Mouse (Mus musculus): ENCODE results near the gene Gmpr2. TPM values are rescaled to one million over a fixed set of nuclear protein-coding genes. Genes with fewer than 3 reads are reported as not detected.

The Gmpr2 gene
- polyA plus RNA-seq, 1 experiment from 2014 or later, result 62.5 TPM

DNA sequence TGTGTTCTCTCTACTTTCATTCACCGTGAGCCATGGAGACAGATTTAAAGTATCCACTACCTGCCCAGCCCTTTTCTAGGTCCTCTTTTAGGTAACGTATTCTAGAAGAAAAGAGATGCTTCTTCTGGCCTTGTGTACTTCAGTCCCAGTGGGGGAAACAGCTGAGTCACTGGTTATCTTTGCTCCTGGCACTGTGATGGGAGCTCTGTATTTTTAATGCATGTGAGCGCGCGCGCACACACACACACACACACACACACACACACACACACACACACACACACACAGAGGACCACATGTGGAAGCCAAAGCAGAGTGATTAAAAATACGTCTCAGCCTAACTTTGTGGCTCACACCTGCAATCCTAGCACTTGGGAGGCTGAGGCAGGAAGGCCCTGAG is 51.7 kb downstream of the Gmpr2 start:
- Histone ChIP-seq H3K36me3 (ENCODE audit: control insufficient read depth, insufficient read depth, low read length) (no peaks in the 10 kb centered on the region; the same call in 1 of the 2 replicates), H3K27me3 (ENCODE audit: control insufficient read depth, insufficient read depth, low read length) (no peaks in the 10 kb centered on the region), H3K27ac (ENCODE audit: low read depth, low read length) (no peak overlapping the region), H3K9me3 (ENCODE audit: control insufficient read depth, low read length) (no peaks in the 10 kb centered on the region), H3K9ac (ENCODE audit: low read length) (no peak overlapping the region), H3K4me1 (replicated peaks; ENCODE audit: control insufficient read depth, insufficient read depth, low read length) (no peaks in the 10 kb centered on the region), H3K4me3 (ENCODE audit: low read depth, low read length) (no peak overlapping the region), H3K4me2 (ENCODE audit: low read depth, low read length, severe bottlenecking) (no peak overlapping the region)
- DNase-seq (ENCODE audit: low spot score) (no peak), ATAC-seq (replicated peaks; ENCODE audit: low FRiP score) (no peak)
- WGBS, result 95% methylated on average over 7 of the region's 7 CpGs

DNA sequence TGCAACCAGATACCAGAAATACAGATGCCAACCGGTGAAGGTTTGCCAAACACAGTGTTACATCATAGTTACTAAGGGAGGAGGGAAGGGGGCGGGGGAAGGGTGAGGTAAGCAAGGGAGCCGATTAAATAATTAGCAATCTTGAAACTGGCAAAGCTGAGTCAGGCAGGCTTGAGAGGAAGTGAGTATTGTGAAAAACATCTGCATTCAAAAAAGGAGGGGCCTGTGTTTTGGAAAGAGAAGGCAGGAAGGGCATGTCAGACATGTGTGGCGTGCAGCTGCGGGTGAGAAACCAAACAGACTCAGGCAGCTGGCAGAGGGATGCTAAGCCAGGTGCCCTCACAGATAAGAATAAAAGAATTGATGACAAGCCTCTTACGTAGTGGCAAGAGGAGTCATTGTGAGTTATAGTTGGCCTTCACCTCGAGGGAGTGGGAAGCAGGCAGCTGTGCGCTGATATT is 52.7 kb downstream of the Gmpr2 start:
- Histone ChIP-seq H3K36me3 (ENCODE audit: control insufficient read depth, insufficient read depth, low read length) (no peaks in the 10 kb centered on the region), H3K4me2 (ENCODE audit: low read depth, low read length, severe bottlenecking) (no peak overlapping the region), H3K9ac (ENCODE audit: low read length) (no peak overlapping the region), H3K4me1 (replicated peaks; ENCODE audit: control insufficient read depth, insufficient read depth, low read length) (no peaks in the 10 kb centered on the region), H3K27ac (ENCODE audit: low read depth, low read length) (no peak overlapping the region), H3K4me3 (ENCODE audit: low read depth, low read length) (no peak overlapping the region), H3K9me3 (ENCODE audit: control insufficient read depth, low read length) (no peaks in the 10 kb centered on the region), H3K27me3 (ENCODE audit: control insufficient read depth, insufficient read depth, low read length) (no peaks in the 10 kb centered on the region)
- DNase-seq (ENCODE audit: low spot score) (no peak), ATAC-seq (replicated peaks; ENCODE audit: low FRiP score) (no peak)
- WGBS, result 69% methylated on average over 8 of the region's 8 CpGs

DNA sequence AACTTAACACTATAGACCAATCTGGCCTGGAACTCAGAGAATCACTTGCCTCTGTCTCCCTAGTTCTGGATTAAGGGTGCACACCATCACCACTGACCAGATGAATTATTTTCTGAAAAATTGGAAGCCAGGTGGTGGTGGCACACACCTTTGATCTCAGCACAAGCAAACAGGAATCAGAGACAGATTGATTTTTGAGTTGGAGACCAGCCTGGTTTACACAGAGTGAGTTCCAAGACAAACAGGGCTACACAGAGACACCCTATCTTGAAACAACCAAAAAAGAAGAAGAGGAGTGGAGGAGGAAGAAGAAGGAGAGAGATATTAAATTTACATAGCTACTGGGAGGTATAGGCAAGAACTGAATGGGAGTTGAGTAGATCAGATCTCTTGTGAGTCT is 54.5 kb downstream of the Gmpr2 start:
- Histone ChIP-seq H3K4me3 (ENCODE audit: low read depth, low read length) (no peak overlapping the region), H3K4me1 (replicated peaks; ENCODE audit: control insufficient read depth, insufficient read depth, low read length) (no peaks in the 10 kb centered on the region), H3K36me3 (ENCODE audit: control insufficient read depth, insufficient read depth, low read length) (no peaks in the 10 kb centered on the region), H3K27me3 (ENCODE audit: control insufficient read depth, insufficient read depth, low read length) (no peaks in the 10 kb centered on the region), H3K4me2 (ENCODE audit: low read depth, low read length, severe bottlenecking) (no peak overlapping the region), H3K9ac (ENCODE audit: low read length) (no peak overlapping the region), H3K27ac (ENCODE audit: low read depth, low read length) (no peak overlapping the region), H3K9me3 (ENCODE audit: control insufficient read depth, low read length) (no peaks in the 10 kb centered on the region)
- DNase-seq (ENCODE audit: low spot score), result no peak
- no peak for ATAC-seq (replicated peaks; ENCODE audit: low FRiP score)

DNA sequence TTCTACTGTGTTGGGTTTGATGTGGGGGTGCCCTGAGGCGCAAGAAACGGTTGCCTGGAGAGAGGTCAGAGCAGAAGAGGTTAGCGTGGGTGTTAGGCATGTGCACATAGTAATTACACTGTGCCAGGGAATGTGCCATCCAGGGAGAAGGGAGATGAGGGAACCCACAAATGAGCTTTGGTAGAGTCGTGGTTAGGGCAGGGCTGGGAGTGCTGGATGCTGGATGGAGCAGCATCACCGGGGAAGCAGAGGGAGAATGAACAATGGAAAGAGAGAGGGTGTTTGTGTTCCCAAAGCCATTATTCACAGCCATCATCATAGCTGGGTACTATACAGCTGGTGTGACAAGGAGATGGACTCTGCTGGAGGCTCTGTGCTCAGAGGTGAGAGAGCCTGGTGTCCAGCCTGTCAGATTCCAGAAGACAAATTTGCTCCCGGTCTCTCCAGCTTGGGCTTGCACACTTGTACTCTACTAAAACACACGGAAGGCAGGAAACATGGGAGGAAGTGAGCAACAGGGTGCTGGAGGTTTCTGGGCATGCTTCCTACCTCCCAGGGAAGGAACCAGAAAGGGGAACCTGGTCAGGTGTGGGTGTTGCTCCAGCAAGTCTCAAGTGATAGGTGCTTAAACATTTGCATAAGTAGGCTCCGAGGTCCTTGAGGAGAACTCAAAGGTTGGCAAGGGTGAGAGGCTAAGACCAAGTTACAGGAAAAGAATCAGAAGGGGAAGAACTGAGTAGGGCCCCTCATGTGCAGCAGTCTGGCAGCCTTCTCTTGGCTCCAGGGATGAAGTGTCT is 56.3 kb downstream of the Gmpr2 start:
- 79% methylated on average over 8 of the region's 8 CpGs for WGBS
- ATAC-seq (replicated peaks; ENCODE audit: low FRiP score), result no peak

More for the DNA sequence above, 56.3 kb downstream of the Gmpr2 start:
- Histone ChIP-seq H3K9ac (ENCODE audit: low read length) (no peak overlapping the region), H3K4me3 (ENCODE audit: low read depth, low read length) (no peak overlapping the region), H3K9me3 (ENCODE audit: control insufficient read depth, low read length) (no peaks in the 10 kb centered on the region), H3K4me2 (ENCODE audit: low read depth, low read length, severe bottlenecking) (no peak overlapping the region), H3K27me3 (ENCODE audit: control insufficient read depth, insufficient read depth, low read length) (no peaks in the 10 kb centered on the region), H3K27ac (ENCODE audit: low read depth, low read length) (no peak overlapping the region), H3K4me1 (replicated peaks; ENCODE audit: control insufficient read depth, insufficient read depth, low read length) (no peaks in the 10 kb centered on the region), H3K36me3 (ENCODE audit: control insufficient read depth, insufficient read depth, low read length) (no peaks in the 10 kb centered on the region)
- DNase-seq (ENCODE audit: low spot score), result no peak

Other genes starting within 250 kb of the Gmpr2 start
- 30.2 and 36.5 TPM in 2 replicates for gene Dhrs4, start 193.2 kb upstream of the Gmpr2 start, polyA plus RNA-seq (2014; fragmentation: Nextera tagmentation; extraction: Ambion mirVana)
- 13.3 and 14.6 TPM in 2 replicates for gene Carmil3, start 181.3 kb upstream of the Gmpr2 start, polyA plus RNA-seq (2014; fragmentation: Nextera tagmentation; extraction: Ambion mirVana)
- gene Cpne6, start 161.5 kb upstream of the Gmpr2 start, polyA plus RNA-seq (2014; fragmentation: Nextera tagmentation; extraction: Ambion mirVana), result 0.21 and 0.28 TPM in 2 replicates
- gene Nrl, start 147.0 kb upstream of the Gmpr2 start, polyA plus RNA-seq (2014; fragmentation: Nextera tagmentation; extraction: Ambion mirVana), result not detected in 2 replicates
- 16.2 and 17.8 TPM in 2 replicates for gene Pck2, start 131.7 kb upstream of the Gmpr2 start, polyA plus RNA-seq (2014; fragmentation: Nextera tagmentation; extraction: Ambion mirVana)
- gene Dcaf11, start 111.9 kb upstream of the Gmpr2 start, polyA plus RNA-seq (2014; fragmentation: Nextera tagmentation; extraction: Ambion mirVana), result 74.2 and 74.6 TPM in 2 replicates
- 0.71 TPM in 1 of 2 replicates, not detected in the other for gene A730061H03Rik, start 111.5 kb upstream of the Gmpr2 start, polyA plus RNA-seq (2014; fragmentation: Nextera tagmentation; extraction: Ambion mirVana)
- gene Fitm1, start 96.3 kb upstream of the Gmpr2 start, polyA plus RNA-seq (2014; fragmentation: Nextera tagmentation; extraction: Ambion mirVana), result not detected in 2 replicates
- 100 and 105 TPM in 2 replicates for gene Psme1, start 93.8 kb upstream of the Gmpr2 start, polyA plus RNA-seq (2014; fragmentation: Nextera tagmentation; extraction: Ambion mirVana)
- gene Emc9, start 86.6 kb upstream of the Gmpr2 start, polyA plus RNA-seq (2014; fragmentation: Nextera tagmentation; extraction: Ambion mirVana), result 3.4 and 4.7 TPM in 2 replicates
- 178 and 187 TPM in 2 replicates for gene Psme2, start 80.8 kb upstream of the Gmpr2 start, polyA plus RNA-seq (2014; fragmentation: Nextera tagmentation; extraction: Ambion mirVana)
- gene Rnf31, start 80.2 kb upstream of the Gmpr2 start, polyA plus RNA-seq (2014; fragmentation: Nextera tagmentation; extraction: Ambion mirVana), result 13.7 and 18.1 TPM in 2 replicates
- gene Irf9, start 68.4 kb upstream of the Gmpr2 start, polyA plus RNA-seq (2014; fragmentation: Nextera tagmentation; extraction: Ambion mirVana), result 6.5 and 8.6 TPM in 2 replicates
- 4.8 and 5.5 TPM in 2 replicates for gene Rec8, start 53.9 kb upstream of the Gmpr2 start, polyA plus RNA-seq (2014; fragmentation: Nextera tagmentation; extraction: Ambion mirVana)
- gene Ipo4, start 36.0 kb upstream of the Gmpr2 start, polyA plus RNA-seq (2014; fragmentation: Nextera tagmentation; extraction: Ambion mirVana), result 77.2 and 104 TPM in 2 replicates
- 3.4 and 4.0 TPM in 2 replicates for gene Gm49378, start 34.0 kb upstream of the Gmpr2 start, polyA plus RNA-seq (2014; fragmentation: Nextera tagmentation; extraction: Ambion mirVana)
- 77.1 and 78.4 TPM in 2 replicates for gene Tm9sf1, start 28.1 kb upstream of the Gmpr2 start, polyA plus RNA-seq (2014; fragmentation: Nextera tagmentation; extraction: Ambion mirVana)
- gene Tssk4, start 21.8 kb upstream of the Gmpr2 start, polyA plus RNA-seq (2014; fragmentation: Nextera tagmentation; extraction: Ambion mirVana), result 0.76 and 0.99 TPM in 2 replicates
- 61.9 and 62.3 TPM in 2 replicates for gene Mdp1, start 11.4 kb upstream of the Gmpr2 start, polyA plus RNA-seq (2014; fragmentation: Nextera tagmentation; extraction: Ambion mirVana)
- 583 and 616 TPM in 2 replicates for gene Nedd8, start 183 bp downstream of the Gmpr2 start, polyA plus RNA-seq (2014; fragmentation: Nextera tagmentation; extraction: Ambion mirVana)
- gene Tinf2, start 9.9 kb downstream of the Gmpr2 start, polyA plus RNA-seq (2014; fragmentation: Nextera tagmentation; extraction: Ambion mirVana), result 73.8 and 74.8 TPM in 2 replicates
- 0.21 and 1.4 TPM in 2 replicates for gene Tgm1, start 42.0 kb downstream of the Gmpr2 start, polyA plus RNA-seq (2014; fragmentation: Nextera tagmentation; extraction: Ambion mirVana)
- gene Rabggta, start 50.3 kb downstream of the Gmpr2 start, polyA plus RNA-seq (2014; fragmentation: Nextera tagmentation; extraction: Ambion mirVana), result 23.4 and 27.1 TPM in 2 replicates
- 63.6 and 76.7 TPM in 2 replicates for gene Dhrs1, start 73.7 kb downstream of the Gmpr2 start, polyA plus RNA-seq (2014; fragmentation: Nextera tagmentation; extraction: Ambion mirVana)
- 54.2 and 57.4 TPM in 2 replicates for gene Nop9, start 73.8 kb downstream of the Gmpr2 start, polyA plus RNA-seq (2014; fragmentation: Nextera tagmentation; extraction: Ambion mirVana)
- gene Cideb, start 86.5 kb downstream of the Gmpr2 start, polyA plus RNA-seq (2014; fragmentation: Nextera tagmentation; extraction: Ambion mirVana), result not detected in 2 replicates
- gene Ltb4r2, start 89.5 kb downstream of the Gmpr2 start, polyA plus RNA-seq (2014; fragmentation: Nextera tagmentation; extraction: Ambion mirVana), result 0.32 and 0.43 TPM in 2 replicates
- 0.45 TPM in 1 of 2 replicates, not detected in the other for gene Ltb4r1, start 94.0 kb downstream of the Gmpr2 start, polyA plus RNA-seq (2014; fragmentation: Nextera tagmentation; extraction: Ambion mirVana)
- 6.1 and 7.2 TPM in 2 replicates for gene Adcy4, start 112.2 kb downstream of the Gmpr2 start, polyA plus RNA-seq (2014; fragmentation: Nextera tagmentation; extraction: Ambion mirVana)
- gene Ripk3, start 116.9 kb downstream of the Gmpr2 start, polyA plus RNA-seq (2014; fragmentation: Nextera tagmentation; extraction: Ambion mirVana), result 6.6 and 9.7 TPM in 2 replicates
- gene Nfatc4, start 151.2 kb downstream of the Gmpr2 start, polyA plus RNA-seq (2014; fragmentation: Nextera tagmentation; extraction: Ambion mirVana), result 30.8 and 32.7 TPM in 2 replicates
- gene Nynrin, start 182.1 kb downstream of the Gmpr2 start, polyA plus RNA-seq (2014; fragmentation: Nextera tagmentation; extraction: Ambion mirVana), result 20.2 and 20.3 TPM in 2 replicates
- 0.37 TPM in 1 of 2 replicates, not detected in the other for gene Cbln3, start 212.5 kb downstream of the Gmpr2 start, polyA plus RNA-seq (2014; fragmentation: Nextera tagmentation; extraction: Ambion mirVana)
- 13.6 and 14.9 TPM in 2 replicates for gene Khnyn, start 213.0 kb downstream of the Gmpr2 start, polyA plus RNA-seq (2014; fragmentation: Nextera tagmentation; extraction: Ambion mirVana)
- 38.0 and 48.6 TPM in 2 replicates for gene Sdr39u1, start 228.4 kb downstream of the Gmpr2 start, polyA plus RNA-seq (2014; fragmentation: Nextera tagmentation; extraction: Ambion mirVana)